Mouse (Mus musculus) liver, postnatal 0 days (tissue): ENCODE data around the gene Ccdc144b. TPM values are rescaled to one million over a fixed set of nuclear protein-coding genes. Genes with fewer than 3 reads are reported as not detected.

Experiments used
- ATAC-seq: fragments of 200-750 bp; cut with Nextera tagmentation; 2 replicates; pipeline ENCODE4 v1.8.0; 2017; ENCODE audit warnings: mild to moderate bottlenecking, moderate library complexity
- DNase-seq: peaks from one replicate; pipeline ENCODE4 v3.0.0-alpha.2; 2016
- H3K27ac ChIP-seq: fragments of 300-500 bp; sonication (generic); 2 replicates; pipeline ENCODE4 v1.5.1; 2014; ENCODE audit warnings: antibody characterized with exemption, moderate library complexity, mild to moderate bottlenecking, low read depth
- H3K27me3 ChIP-seq: fragments of 300-500 bp; sonication (generic); 2 replicates; pipeline ENCODE4 v1.6.1; 2014; ENCODE audit warnings: low read length, control low read depth, mixed read lengths; ENCODE audit not compliant: insufficient read depth
- H3K36me3 ChIP-seq: fragments of 300-500 bp; sonication (generic); replicated peaks from 2 replicates; pipeline ENCODE4 v1.6.1; 2014; ENCODE audit warnings: mild to moderate bottlenecking, control low read depth, low read length, moderate library complexity, mixed read lengths; ENCODE audit not compliant: insufficient read depth
- H3K4me1 ChIP-seq: fragments of 300-500 bp; sonication (generic); 2 replicates; pipeline ENCODE4 v1.6.1; 2014; ENCODE audit warnings: antibody characterized with exemption, mild to moderate bottlenecking, control low read depth; ENCODE audit not compliant: insufficient read depth
- H3K4me2 ChIP-seq: fragments of 300-500 bp; sonication (generic); 2 replicates; pipeline ENCODE4 v1.6.1; 2014; ENCODE audit warnings: low read depth, mild to moderate bottlenecking, low read length, moderate library complexity, mixed read lengths
- H3K4me3 ChIP-seq: fragments of 300-500 bp; sonication (generic); 2 replicates; pipeline ENCODE4 v1.5.1; 2014; ENCODE audit warnings: low read depth, low read length
- H3K9ac ChIP-seq: fragments of 300-500 bp; sonication (generic); replicated peaks from 2 replicates; pipeline ENCODE4 v1.6.1; 2014; ENCODE audit warnings: mild to moderate bottlenecking, moderate library complexity
- H3K9me3 ChIP-seq: fragments of 300-500 bp; sonication (generic); 2 replicates; pipeline ENCODE4 v1.6.1; 2016; ENCODE audit warnings: mild to moderate bottlenecking, control low read depth, low read length, mixed read lengths
- CTCF ChIP-seq: sonication (generic); IDR thresholded peaks from 2 replicates; pipeline ENCODE4 v1.5.1; 2016; ENCODE audit warnings: antibody characterized with exemption, low read depth
- EP300 ChIP-seq: IDR thresholded peaks from 2 replicates; pipeline ENCODE4 v1.6.1; 2016; ENCODE audit warnings: antibody characterized with exemption, low read depth, mild to moderate bottlenecking
- WGBS: fragments of 180-500 bp; shearing (Covaris S2); extraction: QIAGEN DNeasy Blood & Tissue Kit; methylation state at CpG from one replicate; pipeline ENCODE4 v1.1.7; 2014; ENCODE audit not compliant: insufficient replicate concordance; 5-methylcytosine and 5-hydroxymethylcytosine counted together
- polyA plus RNA-seq: library from polyadenylated mRNA; unstranded; fragments of >200 nt; fragmentation: Nextera tagmentation; extraction: Ambion mirVana; gene quantifications from 2 replicates; pipeline ENCODE4 v1.2.1, GENCODE M21; 2015

Gene Ccdc144b
- polyA plus RNA-seq, 1 experiment from 2014 or later, result not detected

- Histone ChIP-seq H3K9ac (no peak overlapping the region), H3K27me3 (no peaks in the 10 kb centered on the region), H3K4me2 (no peak overlapping the region), H3K4me1 (no peaks in the 10 kb centered on the region; the same call in 1 of the 2 replicates), H3K27ac (no peak overlapping the region), H3K36me3 (peaks cover 9% of the 10 kb centered on the region; the same call in 1 of the 2 replicates), H3K9me3 (no peaks in the 10 kb centered on the region), H3K4me3 (no peak overlapping the region)
- TF ChIP-seq EP300 (no peak), CTCF (no peak)
- ATAC-seq, result no peak
- 33% methylated on average over 4 of the region's 4 CpGs for WGBS
- DNase-seq, result no peak
Observed at GRCm38 (mm10) chr3:35964928-35965327, 88.4 kb downstream of the Ccdc144b start.

DNA sequence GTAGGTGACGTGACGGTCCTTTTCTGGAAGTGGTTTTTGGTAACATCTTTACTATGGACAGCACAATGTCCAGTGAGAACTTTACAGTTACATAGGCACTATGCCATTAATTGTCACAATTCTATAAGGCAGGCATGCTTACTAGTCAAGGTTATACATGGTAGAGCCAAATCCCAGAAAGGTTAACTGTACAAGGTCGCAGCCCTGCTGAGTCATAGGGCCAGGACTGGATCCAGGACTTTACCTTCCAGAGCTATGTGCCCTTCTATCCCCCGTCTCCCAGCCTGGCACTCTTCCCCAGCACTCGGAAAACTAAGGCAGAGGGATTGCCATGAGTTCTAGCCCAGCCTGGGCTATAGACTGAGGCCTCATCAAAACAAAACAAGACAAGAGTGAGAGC is 89.4 kb downstream of the Ccdc144b start:
- Histone ChIP-seq H3K4me1 (no peaks in the 10 kb centered on the region; the same call in 1 of the 2 replicates), H3K9ac (no peak overlapping the region), H3K27me3 (no peaks in the 10 kb centered on the region), H3K27ac (no peak overlapping the region), H3K9me3 (no peaks in the 10 kb centered on the region), H3K4me2 (no peak overlapping the region), H3K4me3 (no peak overlapping the region), H3K36me3 (peaks cover 9% of the 10 kb centered on the region; the same call in 1 of the 2 replicates)
- no peak for ATAC-seq
- no peak for DNase-seq
- TF ChIP-seq EP300 (no peak), CTCF (no peak)
- WGBS, result 85% methylated on average over 5 of the region's 5 CpGs

GRCm38 (mm10) chr3:35963401-35963800 is 89.9 kb downstream of the Ccdc144b start:
- Histone ChIP-seq H3K9me3 (no peaks in the 10 kb centered on the region), H3K9ac (no peak overlapping the region), H3K27ac (no peak overlapping the region), H3K36me3 (peaks cover 12% of the 10 kb centered on the region; the same call in 1 of the 2 replicates), H3K4me3 (no peak overlapping the region), H3K4me1 (no peaks in the 10 kb centered on the region; the same call in 1 of the 2 replicates), H3K4me2 (no peak overlapping the region), H3K27me3 (no peaks in the 10 kb centered on the region)
- 82% methylated on average over 4 of the region's 4 CpGs for WGBS
- ATAC-seq (no peak), DNase-seq (no peak)
- TF ChIP-seq CTCF (no peak), EP300 (no peak)

DNA sequence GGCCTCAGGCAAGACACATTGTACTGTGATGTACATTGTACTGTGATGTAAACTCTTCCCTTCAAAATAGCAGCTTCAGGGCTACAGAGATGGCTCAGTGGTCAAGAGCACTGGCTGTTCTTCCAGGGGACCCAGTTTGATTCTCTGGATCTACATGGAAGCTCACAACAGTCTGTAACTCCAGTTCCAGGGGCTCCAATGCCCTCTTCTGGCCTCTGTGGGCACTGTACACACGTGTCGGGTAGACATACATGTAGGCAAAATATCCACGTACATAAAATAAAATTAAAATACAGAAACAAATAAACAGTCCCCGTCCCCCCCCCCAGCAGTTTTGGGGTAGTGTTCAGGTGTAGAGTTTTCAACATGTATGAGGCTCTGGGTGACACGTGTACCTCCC is 90.4 kb downstream of the Ccdc144b start:
- 78% methylated on average over 5 of the region's 5 CpGs for WGBS
- H3K4me3 ChIP-seq, result no peak overlapping the region
- no peaks in the 10 kb centered on the region for H3K9me3 ChIP-seq
- no peak overlapping the region for H3K9ac ChIP-seq
- no peaks in the 10 kb centered on the region; the same call in 1 of the 2 replicates for H3K4me1 ChIP-seq
- DNase-seq (no peak), ATAC-seq (no peak)
- H3K27me3 ChIP-seq, result no peaks in the 10 kb centered on the region
- no peak overlapping the region for H3K4me2 ChIP-seq
- H3K36me3 ChIP-seq, result peaks cover 12% of the 10 kb centered on the region; the same call in 1 of the 2 replicates
- no peak overlapping the region for H3K27ac ChIP-seq
- TF ChIP-seq CTCF (peak; percentile 49), EP300 (no peak)

Other genes with a start within 250 kb of the Ccdc144b start
- 77.0 and 77.5 TPM in 2 replicates for gene Dcun1d1, start 116.1 kb downstream of the Ccdc144b start, polyA plus RNA-seq
- 15.2 and 15.5 TPM in 2 replicates for gene Mccc1, start 52.9 kb downstream of the Ccdc144b start, polyA plus RNA-seq
- gene Acad9, start 12.4 kb upstream of the Ccdc144b start, polyA plus RNA-seq, result 26.5 and 28.6 TPM in 2 replicates
- 0.71 and 0.87 TPM in 2 replicates for gene D3Ertd254e, start 97.5 kb upstream of the Ccdc144b start, polyA plus RNA-seq
- gene Qrfpr, start 168.8 kb upstream of the Ccdc144b start, polyA plus RNA-seq, result not detected in 2 replicates